Mouse (Mus musculus) CH12.LX (cell line): Measurements from ENCODE around the gene Casp3. TPM values are rescaled to one million over a fixed set of nuclear protein-coding genes. Genes with fewer than 3 reads are reported as not detected.

Experiments
- DNase-seq: peaks from one replicate; pipeline ENCODE4 v3.0.0-alpha.2; 2013; ENCODE audit errors: extremely low read depth
- H3K27ac ChIP-seq: 2 replicates; pipeline ENCODE4 v1.5.1; 2012; ENCODE audit warnings: low read depth, mild to moderate bottlenecking, control low read depth, moderate library complexity; ENCODE audit not compliant: insufficient read depth
- H3K27me3 ChIP-seq: replicated peaks from 2 replicates; pipeline ENCODE3; 2012; ENCODE audit warnings: inconsistent platforms
- H3K36me3 ChIP-seq, 2 experiments: replicated peaks in 1 of 2; 2 replicates each; pipeline versions ENCODE3 to v1.6.1; 2012; ENCODE audit warnings: inconsistent platforms in 1 of 2, low read length in 1 of 2, mild to moderate bottlenecking in 1 of 2, mixed read lengths in 1 of 2, moderate library complexity in 1 of 2; ENCODE audit not compliant: control insufficient read depth in 1 of 2, insufficient read depth in 1 of 2
- H3K4me1 ChIP-seq, 2 experiments: 2 replicates each; pipeline ENCODE4 v1.6.1; 2012; ENCODE audit warnings: inconsistent platforms in 1 of 2, moderate library complexity in 1 of 2; ENCODE audit not compliant: insufficient read depth in 2 of 2, control insufficient read depth in 1 of 2
- H3K4me2 ChIP-seq: 2 replicates; pipeline ENCODE4 v1.6.1; 2012; ENCODE audit warnings: low read depth, mild to moderate bottlenecking, control low read depth; ENCODE audit not compliant: poor library complexity, insufficient read depth, severe bottlenecking
- H3K4me3 ChIP-seq, 3 experiments: fragments of 150-350 bp in 1 of 3; sonication (generic) in 1 of 3; replicated peaks in 1 of 3; 2 replicates each; pipeline versions ENCODE3 to v1.5.1; 2011 to 2012; ENCODE audit warnings: low read depth in 2 of 3, low read length in 2 of 3, mild to moderate bottlenecking in 2 of 3, moderate library complexity in 2 of 3, control low read depth in 1 of 3, improper control_type of control experiment in 1 of 3, inconsistent platforms in 1 of 3, mixed read lengths in 1 of 3; ENCODE audit not compliant: poor library complexity in 1 of 3
- H3K79me2 ChIP-seq: replicated peaks from 2 replicates; pipeline ENCODE4 v1.6.1; 2012; ENCODE audit warnings: mild to moderate bottlenecking, moderate library complexity; ENCODE audit not compliant: control insufficient read depth, poor library complexity, insufficient read depth, severe bottlenecking; ENCODE audit errors: extremely low read depth
- H3K9ac ChIP-seq: 2 replicates; pipeline ENCODE4 v1.6.1; 2012; ENCODE audit warnings: low read depth, mild to moderate bottlenecking, control low read depth, moderate library complexity; ENCODE audit not compliant: insufficient read depth
- H3K9me3 ChIP-seq: replicated peaks from 2 replicates; pipeline ENCODE3; 2012; ENCODE audit warnings: low read length, inconsistent platforms, mixed read lengths
- BHLHE40 ChIP-seq: IDR thresholded peaks from 2 replicates; pipeline ENCODE4 v1.6.1; 2011; ENCODE audit warnings: mild to moderate bottlenecking, low read depth, low read length, improper control_type of control experiment
- E2F4 ChIP-seq: IDR thresholded peaks from 2 replicates; pipeline ENCODE4 v1.6.1; 2011; ENCODE audit warnings: low read depth, low read length, improper control_type of control experiment; ENCODE audit not compliant: insufficient replicate concordance
- ELF1 ChIP-seq: IDR thresholded peaks from 2 replicates; pipeline ENCODE4 v1.6.1; 2014; ENCODE audit warnings: low read depth, mild to moderate bottlenecking, inconsistent platforms, low read length, improper control_type of control experiment
- HCFC1 ChIP-seq: IDR thresholded peaks from 2 replicates; pipeline ENCODE4 v1.6.1; 2012; ENCODE audit warnings: low read depth, mild to moderate bottlenecking, inconsistent platforms, low read length, improper control_type of control experiment
- JUND ChIP-seq: conservative IDR thresholded peaks from 2 replicates; pipeline ENCODE4 v1.6.1; 2011; ENCODE audit warnings: low read depth, low read length, improper control_type of control experiment
- KAT2A ChIP-seq: IDR thresholded peaks from 2 replicates; pipeline ENCODE4 v1.6.1; 2012; ENCODE audit warnings: low read length, improper control_type of control experiment, inconsistent platforms; ENCODE audit not compliant: insufficient replicate concordance
- MAFK ChIP-seq: IDR thresholded peaks from 2 replicates; pipeline ENCODE4 v1.6.1; 2011; ENCODE audit warnings: low read length, improper control_type of control experiment; ENCODE audit not compliant: insufficient replicate concordance
- MAZ ChIP-seq: IDR thresholded peaks from 2 replicates; pipeline ENCODE4 v1.6.1; 2012; ENCODE audit warnings: low read depth, mild to moderate bottlenecking, inconsistent platforms, low read length, improper control_type of control experiment, moderate library complexity
- MYC ChIP-seq: IDR thresholded peaks from 2 replicates; pipeline ENCODE4 v1.6.1; 2011; ENCODE audit warnings: low read depth, mild to moderate bottlenecking, improper control_type of control experiment, low read length
- NELFE ChIP-seq: IDR thresholded peaks from 2 replicates; pipeline ENCODE4 v1.6.1; 2011; ENCODE audit warnings: low read depth, low read length, improper control_type of control experiment
- PAX5 ChIP-seq: IDR thresholded peaks from 2 replicates; pipeline ENCODE4 v1.6.1; 2012; ENCODE audit warnings: low read length, inconsistent platforms, mixed read lengths
- SIN3A ChIP-seq: IDR thresholded peaks from 2 replicates; pipeline ENCODE4 v1.6.1; 2012; ENCODE audit warnings: low read length, improper control_type of control experiment, inconsistent platforms
- TBP ChIP-seq: conservative IDR thresholded peaks from 2 replicates; pipeline ENCODE4 v1.6.1; 2011; ENCODE audit warnings: low read depth, low read length, improper control_type of control experiment
- TCF12 ChIP-seq: IDR thresholded peaks from 2 replicates; pipeline ENCODE4 v1.6.1; 2014; ENCODE audit warnings: low read depth, mild to moderate bottlenecking, inconsistent platforms, low read length, improper control_type of control experiment
- USF2 ChIP-seq: conservative IDR thresholded peaks from 2 replicates; pipeline ENCODE4 v1.6.1; 2011; ENCODE audit warnings: low read depth, low read length, improper control_type of control experiment
- dilution Hi-C: fragments of 300-500 bp; cut with MboI; formaldehyde crosslinking; loops from 2 replicates; pipeline ENCODE4 v1.14.3; 2020; ENCODE audit warnings: low sequenced_read_pairs; ENCODE audit not compliant: extremely low pct_unique_long_range_greater_than_20kb, extremely low pct_ligation_motif_present
- in situ Hi-C: fragments of 300-500 bp; cut with MboI; formaldehyde crosslinking; loops from 3 replicates; pipeline ENCODE4 v1.14.3; 2019; ENCODE audit warnings: low sequenced_read_pairs, low pct_ligation_motif_present, low pct_unique_long_range_greater_than_20kb, mixed read lengths
- polyA plus RNA-seq: library from polyadenylated mRNA; unstranded; fragments of >175 nt; gene quantifications from 2 replicates; pipeline ENCODE4 v1.2.1, GENCODE M21; 2012; ENCODE audit warnings: low read depth; ENCODE audit not compliant: insufficient read length
- total RNA-seq, 2 experiments: library from RNA; depleted of rRNA; stranded (reverse); fragments of 300-350 nt in 1 of 2; fragments of >200 nt in 1 of 2; gene quantifications; 2 replicates each; pipeline ENCODE4 v1.2.3; 2012 to 2014

Gene Casp3
- total and polyA plus RNA-seq, 3 experiments, result 43.7 to 105 (median 70.0) TPM

GRCm38 (mm10) chr8:46596530-46596929, 20.6 kb upstream of the Casp3 start:
- H3K4me2 ChIP-seq, result no peak overlapping the region
- no peaks in the 10 kb centered on the region for H3K9me3 ChIP-seq
- no peak overlapping the region for H3K4me3 ChIP-seq
- H3K27ac ChIP-seq, result no peak overlapping the region
- no peaks in the 10 kb centered on the region for H3K27me3 ChIP-seq
- no peak for TF ChIP-seq ELF1
- no peak for TF ChIP-seq USF2
- TF ChIP-seq PAX5, result no peak
- TF ChIP-seq SIN3A, result no peak
- TF ChIP-seq KAT2A, result no peak
- TF ChIP-seq TBP, result no peak
- TF ChIP-seq MAFK, result no peak
- no peak for TF ChIP-seq BHLHE40
- TF ChIP-seq NELFE, result no peak
- no peak for TF ChIP-seq JUND
- TF ChIP-seq MYC, result no peak
- TF ChIP-seq MAZ, result no peak
- no peak for TF ChIP-seq HCFC1
- no peak for TF ChIP-seq E2F4
- TF ChIP-seq, all 38 proteins: peak for 0
- H3K4me1 ChIP-seq, result peaks cover 13 to 20% of the 10 kb centered on the region in 2 experiments
- in situ Hi-C loops, result no loop called here
- dilution Hi-C loops, result no loop called here
- DNase-seq, result no peak
- H3K79me2 ChIP-seq, result no peaks in the 10 kb centered on the region
- no peak overlapping the region for H3K9ac ChIP-seq
- H3K36me3 ChIP-seq, result peaks cover 18 to 59% of the 10 kb centered on the region in 2 experiments

GRCm38 (mm10) chr8:46597411-46597810, 19.7 kb upstream of the Casp3 start:
- Histone ChIP-seq H3K4me3 (no peak overlapping the region), H3K27me3 (no peaks in the 10 kb centered on the region), H3K9me3 (no peaks in the 10 kb centered on the region), H3K4me2 (no peak overlapping the region), H3K27ac (no peak overlapping the region), H3K4me1 (peaks cover 13 to 20% of the 10 kb centered on the region in 2 experiments), H3K79me2 (no peaks in the 10 kb centered on the region), H3K9ac (no peak overlapping the region), H3K36me3 (peaks cover 18 to 59% of the 10 kb centered on the region in 2 experiments)
- dilution Hi-C loops (no loop called here), in situ Hi-C loops (no loop called here)
- no peak for DNase-seq
- TF ChIP-seq PAX5 (no peak), MAFK (peak; percentile 74), BHLHE40 (no peak)

GRCm38 (mm10) chr8:46598114-46598513, 19.0 kb upstream of the Casp3 start:
- no peak overlapping the region for H3K4me2 ChIP-seq
- H3K27ac ChIP-seq, result no peak overlapping the region
- TF ChIP-seq TCF12 (no peak), SIN3A (no peak)
- TF ChIP-seq, all 38 proteins: peak for 0
- DNase-seq, result no peak
- dilution Hi-C loops (no loop called here), in situ Hi-C loops (no loop called here)
- Histone ChIP-seq H3K9ac (no peak overlapping the region), H3K79me2 (no peaks in the 10 kb centered on the region), H3K4me1 (peaks cover 13 to 20% of the 10 kb centered on the region in 2 experiments), H3K9me3 (no peaks in the 10 kb centered on the region), H3K4me3 (no peak overlapping the region), H3K27me3 (no peaks in the 10 kb centered on the region), H3K36me3 (peaks cover 18 to 59% of the 10 kb centered on the region in 2 experiments)
